Mouse (Mus musculus) stomach, embryonic 15.5 days (tissue): ENCODE measurements around the gene 4933427I04Rik. TPM values are rescaled to one million over a fixed set of nuclear protein-coding genes. Genes with fewer than 3 reads are reported as not detected.

Experiments used
- ATAC-seq: fragments of 200-750 bp; cut with Nextera tagmentation; 2 replicates; pipeline ENCODE4 v1.8.0; 2017; ENCODE audit warnings: low read depth, moderate number of reproducible peaks, moderate TSS enrichment; ENCODE audit not compliant: insufficient read depth, low FRiP score
- H3K27ac ChIP-seq: fragments of 300-500 bp; sonication (generic); 2 replicates; pipeline ENCODE4 v1.5.1; 2015; ENCODE audit warnings: mild to moderate bottlenecking, inconsistent platforms
- H3K27me3 ChIP-seq: fragments of 300-500 bp; sonication (generic); replicated peaks from 2 replicates; pipeline ENCODE4 v1.6.1; 2015; ENCODE audit warnings: inconsistent platforms
- H3K36me3 ChIP-seq: fragments of 300-500 bp; sonication (generic); 2 replicates; pipeline ENCODE4 v1.6.1; 2015; ENCODE audit warnings: inconsistent platforms
- H3K4me1 ChIP-seq: fragments of 300-500 bp; sonication (generic); 2 replicates; pipeline ENCODE4 v1.6.1; 2015; ENCODE audit warnings: inconsistent platforms
- H3K4me2 ChIP-seq: fragments of 300-500 bp; sonication (generic); 2 replicates; pipeline ENCODE4 v1.6.1; 2015; ENCODE audit warnings: mild to moderate bottlenecking, inconsistent platforms
- H3K4me3 ChIP-seq: fragments of 300-500 bp; sonication (generic); replicated peaks from 2 replicates; pipeline ENCODE4 v1.5.1; 2015; ENCODE audit warnings: inconsistent platforms
- H3K9ac ChIP-seq: fragments of 300-500 bp; sonication (generic); 2 replicates; pipeline ENCODE4 v1.6.1; 2015; ENCODE audit warnings: inconsistent platforms
- H3K9me3 ChIP-seq: fragments of 300-500 bp; sonication (generic); 2 replicates; pipeline ENCODE4 v1.6.1; 2016; ENCODE audit warnings: inconsistent platforms
- WGBS: fragments of 180-500 bp; shearing (Covaris S2); methylation state at CpG from one replicate; pipeline ENCODE4 v1.1.7; 2015; 5-methylcytosine and 5-hydroxymethylcytosine counted together
- polyA plus RNA-seq: library from polyadenylated mRNA; unstranded; fragments of >200 nt; fragmentation: Nextera tagmentation; extraction: Ambion mirVana; gene quantifications from 2 replicates; pipeline ENCODE4 v1.2.1, GENCODE M21; 2015

Gene 4933427I04Rik
- polyA plus RNA-seq, 1 experiment from 2014 or later, result 0.08 TPM

DNA sequence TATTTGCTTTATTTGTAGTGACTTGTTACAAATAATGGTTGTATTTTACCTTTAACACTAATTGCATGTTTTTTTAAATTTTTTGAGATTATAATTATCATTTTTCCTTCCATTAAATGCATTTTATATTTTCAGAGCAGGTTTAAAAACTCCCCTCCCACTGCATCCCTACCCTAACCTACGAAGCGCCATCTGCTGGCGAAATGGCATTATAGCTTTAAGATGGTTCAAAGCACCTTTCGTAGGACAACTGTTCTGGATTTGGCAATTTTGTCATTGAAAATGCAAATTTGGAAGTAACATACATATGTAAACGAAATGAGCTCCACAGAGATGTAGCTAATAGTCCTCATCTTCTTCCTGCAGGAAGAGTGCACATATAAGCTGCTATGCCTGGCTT is 39.2 kb downstream of the 4933427I04Rik start:
- Histone ChIP-seq H3K27me3 (no peaks in the 10 kb centered on the region), H3K9ac (no peak overlapping the region), H3K36me3 (0 out of 2 replicates have a peak, but pooled peaks cover 2% of the 10 kb centered on the region), H3K4me2 (no peak overlapping the region), H3K4me3 (no peak overlapping the region), H3K9me3 (no peaks in the 10 kb centered on the region), H3K4me1 (no peaks in the 10 kb centered on the region), H3K27ac (no peak overlapping the region)
- 11% methylated on average over 5 of the region's 5 CpGs for WGBS
- ATAC-seq, result no peak

DNA sequence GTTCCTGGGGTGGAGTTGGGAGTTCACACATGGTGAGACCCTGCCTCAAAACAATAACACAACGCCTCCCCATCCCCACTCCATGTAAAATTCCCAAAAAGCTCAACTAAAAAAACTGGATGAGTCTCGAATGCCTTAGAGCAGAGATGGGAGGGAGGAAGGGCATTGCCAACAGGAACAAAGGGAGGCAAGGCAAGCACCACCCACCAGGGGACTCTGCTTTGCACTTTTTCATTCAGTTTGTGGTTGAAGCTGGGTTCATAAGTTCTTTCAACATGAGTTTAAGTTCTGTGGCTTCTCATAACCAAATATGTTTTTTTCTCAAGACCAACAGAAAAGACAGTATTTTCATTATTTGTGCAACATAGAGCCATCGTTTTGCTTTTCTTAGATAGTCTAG is 44.0 kb downstream of the 4933427I04Rik start:
- H3K27me3 ChIP-seq, result no peaks in the 10 kb centered on the region
- H3K36me3 ChIP-seq, result 0 out of 2 replicates have a peak, but pooled peaks cover 2% of the 10 kb centered on the region
- no peak overlapping the region for H3K4me3 ChIP-seq
- H3K9me3 ChIP-seq, result no peaks in the 10 kb centered on the region
- H3K4me1 ChIP-seq, result no peaks in the 10 kb centered on the region
- ATAC-seq, result no peak
- H3K9ac ChIP-seq, result no peak overlapping the region
- H3K27ac ChIP-seq, result peak overlapping the region; percentile 51; the same call in 1 of the 2 replicates
- H3K4me2 ChIP-seq, result peak overlapping the region; percentile 76; the same call in 1 of the 2 replicates
- WGBS, result 74% methylated on average over 3 of the region's 3 CpGs

DNA sequence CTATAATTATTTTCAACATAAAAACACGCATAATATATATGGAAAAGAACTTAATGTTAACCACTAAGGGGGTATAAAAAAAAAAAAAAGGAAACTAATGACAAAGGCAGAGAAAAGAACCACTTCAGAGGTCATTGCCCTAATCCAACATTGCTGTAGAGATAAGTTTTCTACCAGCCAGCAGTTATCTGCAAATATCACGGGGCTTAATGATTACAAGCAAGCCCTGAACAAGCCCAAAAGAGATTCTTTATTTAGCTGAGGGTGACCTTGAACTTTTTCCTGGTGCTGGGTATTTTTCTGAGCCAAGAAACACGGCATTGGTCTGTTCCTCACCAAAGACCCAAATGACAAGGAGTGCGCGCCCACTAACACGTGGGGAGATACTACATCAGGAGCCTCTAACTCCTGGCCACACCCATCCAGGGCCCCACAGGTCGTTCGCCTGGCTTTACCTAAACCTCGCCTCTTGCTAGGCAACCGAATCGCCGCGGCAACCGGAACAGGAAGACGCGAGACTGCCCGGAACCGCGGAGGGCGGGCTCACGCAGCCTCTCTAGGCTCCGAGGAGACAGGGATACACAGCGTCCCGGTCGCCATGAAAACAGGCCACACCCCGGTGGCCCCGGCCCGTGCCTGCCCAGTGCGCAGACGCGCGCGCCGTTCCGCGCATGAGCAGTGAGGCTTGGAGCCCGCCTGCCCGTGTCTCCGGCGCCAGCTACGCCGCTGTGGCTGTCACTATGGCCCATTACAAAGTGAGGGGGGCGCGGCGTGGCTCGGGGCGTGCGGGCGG is 45.0 kb downstream of the 4933427I04Rik start, which contains the start of gene Mycbp:
Gene Mycbp, plus strand, starts transcription at position 500 of the 793 bp plus-strand sequence.
- WGBS, result under 1% methylated on average over 48 of the region's 49 CpGs
- Histone ChIP-seq H3K9ac (peak within 1 kb of the TSS; percentile 71), H3K4me1 (no peaks in the 10 kb centered on the region), H3K27ac (peak within 1 kb of the TSS; percentile 87), H3K4me3 (peak within 1 kb of the TSS; percentile 80), H3K9me3 (no peaks in the 10 kb centered on the region), H3K36me3 (no peaks in the 10 kb centered on the region), H3K27me3 (no peaks in the 10 kb centered on the region), H3K4me2 (peak within 1 kb of the TSS; percentile 76)
- peak; percentile 100 for ATAC-seq

DNA sequence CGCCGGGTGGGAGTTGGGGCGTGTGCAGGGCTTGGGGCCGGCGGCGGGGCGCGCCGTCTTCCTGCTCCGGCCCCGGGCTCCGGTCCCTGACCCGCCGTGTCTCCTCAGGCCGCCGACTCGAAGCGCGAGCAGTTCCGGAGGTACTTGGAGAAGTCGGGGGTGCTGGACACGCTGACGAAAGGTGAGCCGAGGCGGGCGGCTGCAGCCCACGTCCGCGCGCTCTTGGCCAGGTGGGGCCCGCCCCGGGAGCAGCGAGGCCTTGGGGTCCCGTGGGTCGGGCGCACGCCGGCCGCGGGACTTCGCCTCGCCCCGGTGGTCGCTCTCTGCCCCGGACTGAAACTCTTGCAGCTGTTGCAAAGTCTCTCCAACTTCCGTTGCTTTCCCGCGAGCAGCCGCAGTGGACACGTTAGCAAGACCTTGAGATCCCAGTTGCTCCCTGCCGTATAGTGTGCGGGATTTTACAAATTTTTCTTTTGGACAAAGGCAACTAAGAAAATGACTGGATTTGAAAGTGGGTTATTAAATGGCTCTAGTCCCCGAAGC is 45.7 kb downstream of the 4933427I04Rik start:
- no peak; the same call in 1 of the 2 replicates for ATAC-seq
- H3K27me3 ChIP-seq, result no peaks in the 10 kb centered on the region

DNA sequence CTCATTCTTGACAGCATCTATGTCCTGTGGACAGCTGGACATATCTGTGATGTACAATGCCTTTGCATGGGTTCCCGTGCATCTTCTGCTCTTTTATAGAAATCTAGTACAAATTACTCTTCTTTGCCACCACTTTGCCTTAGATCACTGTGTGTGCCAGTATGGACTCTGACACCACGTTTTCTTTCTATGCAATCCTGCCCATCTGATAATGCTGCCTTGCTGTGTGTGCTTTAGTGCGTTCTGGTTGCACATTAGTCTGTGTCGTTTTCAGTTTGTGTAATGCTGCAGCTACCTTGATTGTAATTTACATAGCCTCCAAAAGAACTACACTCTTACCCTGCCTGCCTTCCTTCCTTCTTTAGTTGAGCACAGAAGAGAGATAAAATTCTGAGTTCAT is 52.0 kb downstream of the 4933427I04Rik start:
- Histone ChIP-seq H3K4me1 (peaks cover 3% of the 10 kb centered on the region), H3K9ac (no peak overlapping the region), H3K27me3 (no peaks in the 10 kb centered on the region), H3K4me3 (no peak overlapping the region), H3K9me3 (no peaks in the 10 kb centered on the region), H3K27ac (no peak overlapping the region), H3K36me3 (peaks cover 8% of the 10 kb centered on the region; the same call in 1 of the 2 replicates), H3K4me2 (no peak overlapping the region)
- no peak for ATAC-seq
- 87% methylated on average over 4 of the region's 4 CpGs for WGBS

More for the DNA sequence above, 45.7 kb downstream of the 4933427I04Rik start:
- Histone ChIP-seq H3K9me3 (no peaks in the 10 kb centered on the region), H3K4me1 (no peaks in the 10 kb centered on the region), H3K4me3 (peak overlapping the region; percentile 80), H3K27ac (peak overlapping the region; percentile 87), H3K4me2 (peak overlapping the region; percentile 76), H3K9ac (peak overlapping the region; percentile 71), H3K36me3 (0 out of 2 replicates have a peak, but pooled peaks cover 4% of the 10 kb centered on the region)
- under 1% methylated on average over 51 of the region's 53 CpGs for WGBS

DNA sequence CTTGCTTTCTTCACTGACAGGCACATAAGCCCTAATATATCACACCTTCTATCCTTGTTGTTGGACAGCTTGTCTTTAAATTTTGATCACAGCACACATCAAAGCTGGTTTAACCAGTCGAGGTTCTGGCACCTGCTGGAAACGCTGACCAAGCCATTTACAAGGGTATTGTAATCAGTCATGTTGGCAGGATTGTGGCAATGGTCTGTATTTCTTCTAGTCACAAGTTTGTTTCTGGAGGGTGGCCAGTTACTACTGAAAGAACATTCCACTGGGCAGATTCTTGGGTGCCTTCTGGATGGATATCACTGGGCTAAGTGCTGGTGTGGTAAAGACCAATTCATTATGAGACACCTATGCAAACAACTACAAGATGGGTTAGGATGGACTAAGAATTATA is 53.0 kb downstream of the 4933427I04Rik start:
- peaks cover 8% of the 10 kb centered on the region; the same call in 1 of the 2 replicates for H3K36me3 ChIP-seq
- H3K4me1 ChIP-seq, result peaks cover 5% of the 10 kb centered on the region
- no peak overlapping the region for H3K27ac ChIP-seq
- no peaks in the 10 kb centered on the region for H3K9me3 ChIP-seq
- H3K4me2 ChIP-seq, result no peak overlapping the region
- no peak overlapping the region for H3K9ac ChIP-seq
- WGBS, result 44% methylated on average over 2 of the region's 2 CpGs
- no peaks in the 10 kb centered on the region for H3K27me3 ChIP-seq
- H3K4me3 ChIP-seq, result no peak overlapping the region
- no peak for ATAC-seq

Other genes starting within 250 kb of the 4933427I04Rik start
- gene Macf1, start 175.3 kb upstream of the 4933427I04Rik start, polyA plus RNA-seq, result 34.6 and 36.1 TPM in 2 replicates
- 287 and 321 TPM in 2 replicates for gene Ndufs5, start 141.5 kb upstream of the 4933427I04Rik start, polyA plus RNA-seq
- gene Akirin1, start 109.3 kb upstream of the 4933427I04Rik start, polyA plus RNA-seq, result 47.1 and 48.2 TPM in 2 replicates
- gene Rhbdl2, start 71.8 kb upstream of the 4933427I04Rik start, polyA plus RNA-seq, result 5.7 and 6.0 TPM in 2 replicates
- 93.2 and 98.2 TPM in 2 replicates for gene Mycbp, start 45.2 kb downstream of the 4933427I04Rik start, polyA plus RNA-seq
- 50.6 and 50.7 TPM in 2 replicates for gene Rragc, start 57.8 kb downstream of the 4933427I04Rik start, polyA plus RNA-seq
- gene 4930535I16Rik, start 58.3 kb downstream of the 4933427I04Rik start, polyA plus RNA-seq, result not detected in 2 replicates